Mouse (Mus musculus) c-Kit-negative CD71-positive TER-119-positive erythroid progenitor cells, embryonic 14.5 days (primary cell): ENCODE data around the gene Nfam1.
A peak's percentile ranks its signal among the peaks of the same experiment; 100 is the strongest.

Source experiments
- DNase-seq: peaks from one replicate; pipeline ENCODE4 v3.0.0-alpha.2; 2013; ENCODE audit warnings: low read depth, low spot score

The Nfam1 gene

DNA sequence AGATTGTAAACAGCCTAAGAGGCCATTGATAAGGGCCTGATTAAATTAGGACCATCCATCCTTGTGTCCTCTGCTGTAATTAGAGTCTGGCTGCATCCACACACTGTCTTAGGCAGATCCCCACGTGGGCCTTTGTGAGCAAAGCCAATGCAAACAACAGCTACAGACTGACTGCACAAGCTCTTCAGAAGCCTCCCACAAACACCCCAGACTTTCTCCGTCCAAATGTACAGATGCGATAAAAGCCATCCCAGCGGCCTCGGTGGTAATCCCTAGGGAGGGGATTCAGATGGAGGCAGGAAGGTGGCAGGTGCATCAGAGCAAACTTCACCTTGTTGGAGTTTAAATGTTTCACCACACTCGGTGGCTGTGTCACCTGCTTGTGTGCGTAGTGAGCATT is 37.9 kb downstream of the Nfam1 start:
- no peak for DNase-seq

DNA sequence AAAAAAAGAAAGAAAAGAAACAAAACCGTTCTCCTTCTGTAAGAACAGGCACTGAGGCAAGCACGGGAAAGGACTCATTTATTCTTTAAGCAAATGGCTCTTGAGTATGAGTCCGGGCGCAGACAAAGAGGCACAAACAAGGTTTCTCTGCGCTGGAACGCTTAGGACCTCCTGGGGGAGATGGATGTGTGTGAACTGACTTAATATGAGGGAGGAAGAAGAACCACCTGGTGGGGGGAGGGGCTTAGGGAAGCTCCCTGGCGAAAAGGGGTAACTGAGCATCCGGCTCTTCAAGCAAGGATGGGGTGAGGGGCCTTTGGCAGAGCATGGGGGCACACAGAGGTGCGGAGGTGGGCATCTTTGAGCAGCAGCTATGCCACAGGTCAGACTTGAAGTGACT is 40.2 kb downstream of the Nfam1 start:
- DNase-seq, result no peak

DNA sequence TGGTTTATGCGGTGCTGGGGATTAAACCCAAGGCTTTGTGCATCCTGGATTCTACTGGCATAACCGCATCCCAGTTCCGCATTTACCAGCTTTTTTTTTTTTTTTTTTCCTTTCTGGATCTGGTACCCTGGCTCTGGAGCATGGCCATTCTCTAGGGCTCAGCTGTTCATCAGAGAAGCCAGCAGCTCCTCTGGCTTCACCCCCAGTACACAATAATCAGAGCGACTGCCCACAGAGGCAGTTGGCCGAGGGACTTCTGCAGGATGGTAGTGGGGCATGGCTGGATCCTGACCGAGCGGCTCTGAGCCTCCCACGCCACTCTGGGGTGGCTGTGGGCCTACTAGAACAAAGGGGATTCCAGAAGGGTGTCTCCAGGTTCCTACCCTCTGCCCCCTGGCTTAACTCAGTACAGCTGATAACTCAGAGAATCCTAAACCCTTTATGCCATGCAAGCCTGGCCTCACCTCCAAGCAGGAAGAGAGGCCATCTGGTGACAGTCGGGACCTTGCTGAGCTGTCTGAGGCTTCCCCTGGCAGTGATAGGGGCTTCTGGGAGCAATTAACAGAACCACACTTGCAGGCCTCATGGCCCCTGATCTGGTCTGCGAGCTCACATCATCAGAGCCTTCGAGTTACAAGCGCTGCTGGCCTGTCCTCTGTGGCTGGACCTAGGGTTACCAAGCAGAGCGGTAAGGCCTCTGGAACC is 40.9 kb downstream of the Nfam1 start:
- DNase-seq, result no peak

DNA sequence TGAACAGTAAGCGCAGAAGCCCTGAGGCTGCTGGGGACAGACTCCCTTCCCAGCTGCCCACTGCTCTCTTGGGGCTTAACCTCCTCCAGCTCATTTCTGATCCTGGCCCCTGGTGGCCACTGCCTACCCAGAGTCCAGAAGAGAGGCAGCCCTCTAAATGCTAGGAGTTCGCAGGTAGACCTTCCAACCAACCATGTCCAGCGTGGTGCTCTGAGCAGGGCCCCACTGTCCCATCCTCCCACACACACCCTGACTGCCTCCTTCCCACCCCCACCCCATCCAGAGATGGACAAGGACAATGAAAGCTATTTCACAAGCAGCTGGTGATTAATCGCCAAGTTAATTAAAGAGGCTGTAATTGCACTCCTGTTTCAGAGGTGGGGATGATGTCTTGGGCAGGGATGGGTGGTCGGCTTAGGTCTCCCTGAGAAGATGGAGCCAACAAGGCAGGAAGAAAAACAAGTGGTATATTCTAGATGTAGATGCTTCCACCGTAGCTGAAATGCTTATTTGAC is 43.9 kb downstream of the Nfam1 start:
- DNase-seq, result no peak

DNA sequence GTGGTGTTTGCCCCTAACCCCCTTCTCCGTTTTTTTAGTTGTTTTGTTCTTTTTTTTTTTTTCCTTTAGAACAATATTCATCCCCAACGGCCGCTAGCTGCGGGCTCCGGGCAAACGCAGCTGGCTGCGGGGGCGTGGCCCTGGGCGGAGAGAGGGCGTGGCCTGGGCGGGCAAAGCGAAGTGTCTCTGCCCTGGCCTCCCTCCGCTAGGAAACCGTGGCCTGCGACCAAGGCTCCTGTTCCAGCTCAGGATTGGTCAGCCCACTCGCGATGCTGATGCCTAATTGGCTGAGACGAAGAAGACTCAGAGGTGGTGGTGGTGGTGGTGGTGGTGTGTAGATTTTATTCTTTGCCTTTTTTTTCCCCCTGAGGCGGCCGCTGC is 45.4 kb downstream of the Nfam1 start, which contains the start of gene Tcf20:
TSS of gene Tcf20 (minus strand) at position 141 of the 381 bp plus-strand sequence.
- DNase-seq, result peak; percentile 33

DNA sequence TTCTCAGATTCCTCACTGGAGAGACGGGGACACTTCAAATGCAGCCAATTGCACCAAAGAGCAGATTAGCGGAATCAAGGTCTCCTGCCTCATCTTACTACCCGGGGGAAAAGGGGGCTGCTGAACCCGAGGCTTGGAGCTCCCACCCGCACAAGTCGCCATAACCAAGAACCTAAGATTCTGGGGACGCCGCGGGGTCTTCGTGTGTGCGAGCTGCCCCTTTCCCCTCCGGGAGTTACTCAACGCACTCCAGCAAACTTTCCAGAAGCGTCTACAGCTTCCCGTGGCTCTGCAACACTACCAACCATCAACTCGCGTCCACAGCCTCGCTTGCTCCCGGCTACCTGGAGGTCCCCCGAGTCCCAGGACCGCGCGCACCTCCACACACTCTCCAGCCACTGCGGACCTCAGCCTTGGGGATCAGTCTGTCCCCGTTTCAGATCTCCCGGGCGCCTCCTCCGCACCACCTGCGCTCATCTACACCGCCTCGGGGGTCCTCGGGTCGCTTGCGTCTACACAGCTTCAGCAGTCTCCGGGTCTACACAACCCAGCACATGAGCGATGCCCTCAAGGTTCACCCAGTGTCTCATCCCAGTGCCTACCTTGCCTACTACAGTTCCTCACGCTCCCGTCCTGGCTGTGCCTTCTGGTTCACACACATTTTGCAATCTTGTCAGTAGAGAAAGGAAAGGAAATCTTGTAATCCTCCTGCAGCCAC is 45.9 kb downstream of the Nfam1 start:
- DNase-seq, result no peak

DNA sequence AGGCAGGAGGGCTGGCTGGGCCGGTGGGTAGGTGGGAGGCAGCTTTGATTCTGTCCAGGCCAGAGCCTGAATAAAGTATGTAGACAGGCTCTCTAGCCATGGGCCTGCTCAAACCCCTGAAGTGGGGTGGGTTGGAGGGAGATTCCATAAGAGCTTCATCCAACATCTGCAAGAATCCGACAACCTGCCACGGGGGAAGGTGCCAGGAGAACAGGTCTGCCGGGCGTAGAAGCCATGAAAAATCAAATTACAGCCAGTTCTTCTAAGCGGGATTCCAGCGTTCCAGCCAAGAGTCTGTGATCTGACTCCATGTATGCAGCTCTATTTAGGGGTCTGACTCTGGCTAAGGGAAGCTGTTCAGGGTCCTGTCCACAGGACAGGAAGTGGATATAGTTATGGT is 48.5 kb downstream of the Nfam1 start:
- no peak for DNase-seq

DNA sequence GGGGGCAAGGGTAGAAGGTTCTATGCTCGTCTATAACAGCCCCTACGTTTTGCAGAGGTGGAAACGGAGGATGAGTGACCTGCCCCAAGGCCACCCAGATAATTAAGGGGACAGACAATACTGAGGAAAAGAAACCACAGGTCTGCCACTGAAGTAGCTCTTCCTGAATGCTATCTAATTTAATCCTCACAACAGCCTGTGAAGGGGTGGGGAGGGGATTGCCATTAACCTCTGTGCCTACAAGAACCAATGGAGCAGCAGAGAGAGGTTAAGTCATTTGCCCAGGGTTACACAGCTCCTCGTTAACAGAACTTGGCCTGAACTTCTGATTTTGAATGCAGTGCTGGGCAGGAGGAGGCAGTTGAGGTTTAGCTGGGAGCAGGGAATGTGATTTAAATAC is 49.0 kb downstream of the Nfam1 start:
- DNase-seq, result no peak

DNA sequence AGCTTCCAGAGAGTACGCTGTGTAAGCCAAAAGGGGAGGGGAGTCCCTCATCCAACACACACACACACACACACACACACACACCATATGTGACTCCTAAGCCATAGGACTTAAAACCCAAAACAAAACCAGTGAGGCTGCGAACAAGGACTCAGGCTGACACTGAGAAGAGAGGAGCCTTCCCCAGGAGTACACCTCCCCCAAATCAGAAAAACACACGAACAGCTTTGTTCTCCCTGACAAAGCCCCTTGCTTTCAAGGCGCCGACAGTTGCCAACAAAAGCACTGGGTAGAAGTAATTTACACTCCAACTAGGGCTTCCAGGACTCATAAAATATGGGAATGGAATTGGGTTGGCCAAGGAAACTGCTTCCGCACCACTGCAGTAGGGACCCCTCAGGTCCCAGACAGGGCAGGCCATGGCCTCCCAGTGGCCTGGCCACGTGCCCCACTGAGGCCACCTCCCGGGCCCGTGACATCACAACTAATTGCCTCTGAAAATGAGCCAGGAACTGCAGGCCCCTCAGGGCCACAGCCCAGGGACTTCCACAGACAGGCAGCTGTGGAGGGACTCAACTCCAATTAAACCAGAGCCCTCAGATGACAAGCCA is 49.6 kb downstream of the Nfam1 start:
- no peak for DNase-seq

DNA sequence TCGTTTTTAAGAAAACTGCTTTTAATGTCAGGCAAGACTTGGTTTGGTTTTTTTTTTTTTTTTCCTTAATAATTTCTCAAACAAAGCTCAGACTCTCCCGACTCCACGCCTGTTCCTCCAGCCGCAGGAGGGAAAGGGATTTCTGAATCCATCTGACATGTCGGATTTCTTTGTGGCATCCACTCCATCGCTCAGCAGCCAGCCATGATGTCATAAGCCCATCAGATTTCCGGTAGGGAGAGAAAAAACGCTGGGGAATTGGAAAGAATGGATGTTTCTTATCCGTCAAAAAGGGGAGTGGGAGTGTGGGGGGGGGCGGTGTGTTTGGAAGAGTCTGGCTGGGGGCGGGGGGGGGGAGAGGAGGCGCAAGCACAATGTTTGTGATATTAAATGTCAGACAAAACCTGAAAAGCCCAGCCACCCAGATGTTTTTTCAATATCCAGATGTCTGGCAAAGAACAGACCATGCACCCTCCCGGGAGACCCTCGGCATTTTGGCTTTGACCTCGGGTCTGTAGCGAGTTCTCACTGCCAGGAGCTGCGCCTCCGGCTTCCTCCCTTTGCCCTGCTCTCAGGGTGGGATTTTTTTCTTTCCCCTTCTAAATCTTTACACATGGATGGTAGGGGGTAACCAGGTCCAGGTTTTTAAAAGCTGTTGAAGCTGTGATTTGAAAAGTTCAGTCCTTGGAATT is 50.2 kb downstream of the Nfam1 start:
- no peak for DNase-seq

DNA sequence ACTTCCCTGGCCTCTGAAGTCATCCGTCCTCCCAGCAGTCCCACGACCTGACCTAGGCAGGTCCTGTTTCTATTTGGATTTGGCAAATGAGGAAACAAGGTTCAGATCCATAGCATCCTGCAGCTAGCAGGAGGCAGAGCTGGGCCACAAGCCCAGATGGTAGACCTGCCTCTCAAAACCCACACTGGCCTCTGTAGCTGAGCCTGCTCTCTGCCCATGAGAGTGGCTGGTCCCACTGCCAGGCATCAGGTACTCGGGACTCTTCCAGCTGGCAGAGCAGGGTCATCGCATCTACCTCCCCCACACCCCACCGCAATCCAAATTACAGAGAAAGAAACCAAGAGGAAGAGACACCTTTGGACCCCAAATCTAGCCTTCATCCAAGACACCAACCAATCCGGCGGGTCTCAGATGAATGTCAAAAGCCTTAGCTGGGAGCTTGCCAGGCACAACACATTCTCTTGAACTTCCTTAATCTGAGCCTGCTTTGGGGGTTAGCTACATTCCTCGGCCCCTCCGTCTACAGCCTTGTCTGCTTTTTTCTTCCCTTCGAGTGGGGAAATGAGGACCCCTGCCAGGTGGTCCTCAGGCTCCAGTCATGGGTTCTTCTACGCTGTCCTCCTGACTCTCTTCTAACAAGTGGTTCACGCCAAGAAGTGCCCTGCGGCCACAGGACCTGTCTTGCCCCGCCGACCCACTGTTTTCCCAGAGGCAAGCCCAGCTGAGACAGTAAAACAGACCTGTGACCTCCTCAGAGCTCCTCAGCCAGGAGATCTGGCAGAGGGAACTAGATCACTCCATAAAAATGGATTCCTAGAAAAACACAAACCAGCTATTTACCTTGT is 51.2 kb downstream of the Nfam1 start:
- no peak for DNase-seq

DNA sequence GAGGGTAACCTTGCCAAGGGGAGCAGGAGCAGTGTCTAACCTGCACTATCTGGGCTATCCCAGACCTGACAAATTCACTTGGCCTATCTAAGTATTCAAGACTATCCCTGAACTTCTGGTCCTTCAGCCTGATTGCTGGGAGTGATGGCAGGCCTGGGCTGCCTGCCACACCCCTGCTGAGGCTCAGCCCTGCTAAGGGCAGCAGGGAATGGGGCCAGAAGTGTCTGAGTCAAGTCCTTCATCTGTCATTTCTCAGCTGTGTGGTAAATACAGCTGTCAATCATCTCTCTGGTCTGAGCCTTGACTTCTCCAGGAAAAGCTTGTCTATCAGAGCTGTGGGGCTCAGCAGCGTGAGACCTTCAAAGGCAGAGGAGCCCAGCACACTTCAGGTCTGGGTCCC is 53.6 kb downstream of the Nfam1 start:
- DNase-seq, result no peak

DNA sequence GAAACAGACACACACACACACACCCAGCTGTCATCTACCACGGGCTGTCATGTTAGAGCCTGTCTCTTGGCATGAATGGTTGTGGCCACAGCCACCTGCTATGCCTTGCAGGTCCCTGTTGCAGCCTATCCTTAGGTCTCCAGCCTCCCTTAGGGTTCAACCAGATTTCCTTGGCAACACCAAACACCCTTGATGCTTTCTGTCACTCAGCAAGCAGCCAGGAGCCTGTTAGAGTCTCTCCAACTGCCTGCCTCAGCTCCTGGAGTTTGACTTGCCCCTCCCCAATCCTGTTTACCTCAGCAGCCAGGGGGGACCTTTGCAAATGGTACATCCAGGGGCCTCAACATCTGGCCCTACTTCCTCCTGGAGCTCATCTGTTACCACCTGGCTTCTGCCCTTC is 58.6 kb downstream of the Nfam1 start:
- DNase-seq, result no peak

DNA sequence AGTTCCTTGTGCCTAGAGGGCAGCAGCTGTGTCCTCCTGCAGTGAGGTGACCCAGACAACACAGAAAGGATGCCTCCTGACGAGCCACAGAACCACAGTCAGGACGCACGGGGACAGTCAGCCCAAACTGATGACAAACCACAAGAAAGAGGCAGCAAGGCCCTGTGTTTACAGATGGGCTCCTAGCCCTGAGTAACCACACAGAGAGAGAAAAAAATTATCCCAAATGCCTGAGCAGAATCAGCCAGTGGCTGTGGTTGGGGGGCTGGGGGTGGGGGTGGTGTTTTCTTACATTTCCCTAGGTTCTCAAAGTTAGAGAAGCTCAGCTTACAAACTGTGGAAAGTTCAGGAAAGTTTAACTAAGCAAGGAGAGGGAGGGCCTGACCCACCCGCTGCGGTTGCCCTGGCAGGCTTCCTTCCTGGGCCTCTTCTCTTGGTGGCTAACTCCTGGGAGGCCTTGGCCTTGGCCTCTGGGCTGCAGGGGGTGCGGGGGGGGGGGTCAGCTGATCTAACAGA is 63.8 kb downstream of the Nfam1 start:
- no peak for DNase-seq

DNA sequence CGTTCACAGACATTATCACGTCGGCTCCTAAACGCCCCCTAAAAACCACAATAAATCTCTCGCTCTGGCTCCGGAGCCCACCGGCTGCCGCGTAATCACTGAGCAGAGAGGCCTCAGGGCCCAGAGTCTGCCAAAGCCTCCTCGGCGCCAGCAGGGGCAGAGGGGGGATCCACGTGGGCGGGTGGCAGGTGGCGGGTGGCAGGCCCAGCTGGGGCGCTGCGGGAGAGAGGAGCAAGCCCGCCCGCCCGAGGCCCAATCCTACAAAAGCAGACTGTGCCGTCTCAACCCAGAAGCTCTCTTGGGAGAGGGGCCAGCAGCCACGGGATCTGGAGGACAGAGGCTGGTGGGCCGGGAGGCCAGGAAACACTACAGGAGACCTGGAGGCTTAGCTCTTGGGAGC is 64.7 kb downstream of the Nfam1 start:
- no peak for DNase-seq

DNA sequence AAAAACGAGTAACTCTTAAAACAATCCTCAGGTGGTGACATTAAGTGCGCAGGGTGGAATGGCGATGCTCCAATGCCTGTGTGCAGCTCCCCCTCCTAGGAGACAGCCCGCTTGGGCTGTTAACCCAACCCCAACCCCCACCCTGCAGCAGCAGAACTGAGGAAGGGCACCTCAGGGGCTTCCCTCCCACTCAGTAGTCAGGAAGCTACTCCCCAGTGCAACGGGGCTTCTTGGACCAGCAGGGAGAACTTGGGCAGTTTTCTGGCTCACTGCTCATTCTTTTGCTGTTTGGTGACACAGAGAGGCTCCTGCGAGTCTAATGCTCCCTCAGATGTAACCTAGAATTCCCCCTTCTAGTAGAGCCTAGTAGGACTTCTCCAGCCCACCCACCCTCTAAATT is 65.2 kb downstream of the Nfam1 start:
- DNase-seq, result no peak

DNA sequence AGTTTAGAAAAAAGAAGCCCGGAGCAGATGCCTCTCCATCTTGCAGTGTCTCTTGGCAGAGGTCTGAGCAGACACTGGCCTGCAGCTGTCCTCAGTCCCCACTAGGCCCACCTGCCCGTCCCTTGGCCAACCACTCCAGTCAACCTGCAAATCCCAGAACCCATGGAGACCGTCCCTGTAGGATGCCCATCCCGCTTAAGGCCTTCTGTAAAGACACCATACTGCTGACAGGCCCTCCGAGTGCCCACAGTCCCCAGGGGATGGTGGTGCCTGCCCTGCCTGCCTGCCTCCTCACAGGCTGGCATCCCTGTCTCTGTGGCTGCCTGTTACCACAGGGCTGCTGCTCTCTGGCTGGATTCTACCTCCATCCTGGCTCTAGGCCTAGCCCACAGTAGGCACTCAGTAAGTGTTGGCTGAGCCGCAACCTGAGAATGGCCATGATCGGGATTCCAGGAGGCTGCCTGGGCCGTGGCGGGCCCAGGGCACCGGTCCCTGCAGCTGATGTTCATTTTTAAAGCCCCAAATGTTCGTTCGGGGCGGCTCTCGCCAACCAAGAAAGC is 68.8 kb downstream of the Nfam1 start:
- no peak for DNase-seq

DNA sequence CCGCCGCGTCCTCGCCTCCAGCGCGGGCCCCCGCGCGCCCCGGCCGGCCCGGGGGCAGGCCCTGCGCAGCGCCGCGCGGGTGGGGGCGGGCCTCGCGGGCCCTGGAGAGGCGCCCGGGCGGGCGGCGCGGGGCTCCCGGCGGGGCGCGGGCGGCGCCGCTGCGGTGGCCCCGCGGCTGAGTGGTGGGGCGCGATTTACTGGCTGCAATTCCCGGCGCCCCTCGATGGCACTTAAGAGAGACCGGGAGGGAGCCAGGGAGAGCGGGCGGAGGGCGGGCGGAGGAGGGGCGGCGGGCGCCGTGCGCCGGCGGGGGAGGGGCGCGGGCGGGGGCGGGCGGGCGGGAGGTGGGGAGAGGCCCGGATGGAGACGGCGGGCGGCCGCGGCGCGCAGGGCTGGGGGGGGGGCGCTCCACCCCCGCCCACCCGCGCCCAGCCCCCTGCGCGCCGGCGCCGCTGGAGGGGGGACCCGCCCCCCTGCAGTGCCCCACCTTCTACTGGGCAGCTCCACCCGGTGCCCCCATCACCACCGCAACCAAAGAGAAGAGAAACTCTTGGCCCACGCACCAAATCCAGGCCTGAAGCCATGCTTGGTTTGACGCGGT is 69.5 kb downstream of the Nfam1 start:
- DNase-seq, result no peak

DNA sequence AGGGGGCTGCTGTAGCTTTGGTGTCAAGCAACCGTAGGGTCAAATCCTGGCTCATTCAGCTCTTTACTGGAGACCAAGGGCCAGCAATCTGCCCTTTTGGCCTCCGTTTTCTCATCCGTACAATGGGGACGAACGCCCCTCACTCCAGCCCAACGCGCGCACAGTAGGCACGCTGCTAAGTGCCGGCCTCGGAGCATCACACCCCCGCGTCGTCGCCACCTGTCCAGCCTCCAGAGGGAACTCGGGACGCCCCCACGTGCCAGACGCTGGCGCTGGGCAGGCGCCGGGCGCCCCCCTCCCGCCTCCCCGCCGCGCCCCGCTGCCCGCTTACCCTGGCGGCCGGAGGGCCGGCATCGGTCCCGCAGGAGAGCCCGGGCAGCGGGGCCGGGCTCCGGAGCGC is 70.0 kb downstream of the Nfam1 start:
- DNase-seq, result no peak

DNA sequence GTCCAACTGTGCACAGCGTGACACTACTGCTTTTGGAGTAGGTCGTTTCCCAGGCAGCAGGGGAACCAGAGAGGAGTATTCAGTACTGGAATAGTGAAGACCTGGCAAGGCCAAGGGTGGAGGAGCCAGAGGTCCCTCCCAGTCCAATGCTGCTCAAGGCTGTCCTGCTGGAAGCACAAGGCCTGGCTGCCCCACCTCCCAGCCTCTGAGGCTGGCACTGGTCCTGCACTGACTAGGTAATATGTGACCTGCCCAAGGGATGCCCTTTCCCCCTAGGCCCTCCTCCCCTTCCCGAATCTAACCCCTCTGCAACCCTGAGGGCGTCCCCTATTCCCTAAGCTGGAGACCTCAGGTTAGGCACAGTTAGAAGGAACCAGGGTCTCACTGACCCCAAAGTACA is 70.6 kb downstream of the Nfam1 start:
- DNase-seq, result no peak
